Mouse (Mus musculus) kidney, embryonic 16.5 days (tissue): ENCODE results near the gene Nfs1. TPM values are rescaled to one million over a fixed set of nuclear protein-coding genes. Genes with fewer than 3 reads are reported as not detected.
A peak's percentile ranks its signal among the peaks of the same experiment; 100 is the strongest.

Experiments used
- ATAC-seq: fragments of 200-750 bp; cut with Nextera tagmentation; 2 replicates; pipeline ENCODE4 v1.8.0; 2017; ENCODE audit warnings: moderate TSS enrichment; ENCODE audit not compliant: low FRiP score, low TSS enrichment
- H3K27ac ChIP-seq: fragments of 300-500 bp; sonication (generic); 2 replicates; pipeline ENCODE4 v1.5.1; 2014; ENCODE audit warnings: low read length
- H3K27me3 ChIP-seq: fragments of 300-500 bp; sonication (generic); 2 replicates; pipeline ENCODE4 v1.6.1; 2014; ENCODE audit warnings: low read length, control low read depth, mixed read lengths; ENCODE audit not compliant: insufficient read depth
- H3K36me3 ChIP-seq: fragments of 300-500 bp; sonication (generic); 2 replicates; pipeline ENCODE4 v1.6.1; 2014; ENCODE audit warnings: low read length, control low read depth, mixed read lengths; ENCODE audit not compliant: insufficient read depth
- H3K4me1 ChIP-seq: fragments of 300-500 bp; sonication (generic); 2 replicates; pipeline ENCODE4 v1.6.1; 2014; ENCODE audit warnings: low read length, control low read depth, mixed read lengths; ENCODE audit not compliant: insufficient read depth
- H3K4me2 ChIP-seq: fragments of 300-500 bp; sonication (generic); replicated peaks from 2 replicates; pipeline ENCODE4 v1.6.1; 2014; ENCODE audit warnings: low read depth, low read length
- H3K4me3 ChIP-seq: fragments of 300-500 bp; sonication (generic); 2 replicates; pipeline ENCODE4 v1.5.1; 2014; ENCODE audit warnings: mild to moderate bottlenecking, low read length
- H3K9ac ChIP-seq: fragments of 300-500 bp; sonication (generic); replicated peaks from 2 replicates; pipeline ENCODE4 v1.6.1; 2014; ENCODE audit warnings: low read length
- H3K9me3 ChIP-seq: fragments of 300-500 bp; sonication (generic); 2 replicates; pipeline ENCODE4 v1.6.1; 2016; ENCODE audit warnings: low read length, control low read depth
- WGBS: fragments of 180-500 bp; shearing (Covaris S2); extraction: QIAGEN DNeasy Blood & Tissue Kit; methylation state at CpG from one replicate; pipeline ENCODE4 v1.1.7; 2014; 5-methylcytosine and 5-hydroxymethylcytosine counted together
- polyA plus RNA-seq: library from polyadenylated mRNA; unstranded; fragments of >200 nt; fragmentation: Nextera tagmentation; extraction: Ambion mirVana; gene quantifications from 2 replicates; pipeline ENCODE4 v1.2.1, GENCODE M21; 2015

Gene Nfs1
- polyA plus RNA-seq, 1 experiment from 2014 or later: 60.1 TPM

DNA sequence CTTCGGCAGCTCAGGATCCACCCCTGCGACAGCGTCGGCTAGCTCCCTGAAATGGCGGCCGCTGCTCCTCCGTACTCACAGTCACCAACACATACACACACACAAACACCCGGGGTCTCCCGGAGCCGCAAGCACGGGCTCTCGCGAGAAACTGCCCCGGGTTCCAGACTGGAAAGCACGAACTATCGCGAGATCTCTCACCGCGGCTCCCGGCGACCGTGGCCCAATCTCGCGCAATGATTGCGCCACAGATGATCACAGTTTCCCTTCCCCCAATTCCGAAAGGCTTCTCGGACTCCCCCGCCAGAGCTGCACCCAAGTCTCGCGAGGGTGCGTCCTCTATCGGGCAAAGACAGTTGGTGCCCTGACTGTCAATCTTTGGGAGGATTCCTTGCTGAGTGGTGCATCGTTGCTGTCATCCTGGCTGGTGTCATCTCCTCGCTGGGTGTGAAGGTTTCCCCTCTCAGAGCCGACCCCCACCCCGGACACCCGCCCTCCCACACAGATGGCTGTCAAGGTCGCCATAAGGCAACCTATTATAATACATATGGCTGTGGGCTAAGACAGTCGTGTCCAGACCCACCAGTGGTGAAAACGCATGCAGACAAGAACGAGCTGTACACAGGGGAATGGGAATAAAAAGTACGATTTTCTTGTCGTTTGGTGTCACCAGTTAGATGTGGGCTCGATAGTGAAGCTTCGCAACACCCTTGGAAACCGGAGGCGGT, 36.3 kb upstream of the Nfs1 start, which contains the start of gene Rbm39:
Gene Rbm39 (minus strand): TSS at position 145 of the 728 bp plus-strand sequence.
- WGBS: under 1% methylated on average over 47 of the region's 47 CpGs
- no peaks in the 10 kb centered on the region for H3K9me3 ChIP-seq
- H3K27ac ChIP-seq: peak within 1 kb of the TSS; percentile 97
- no peaks in the 10 kb centered on the region for H3K27me3 ChIP-seq
- peaks cover 11% of the 10 kb centered on the region for H3K36me3 ChIP-seq
- peak within 1 kb of the TSS; percentile 100 for H3K4me3 ChIP-seq
- H3K4me2 ChIP-seq: peak within 1 kb of the TSS; percentile 89
- H3K9ac ChIP-seq: peak within 1 kb of the TSS; percentile 100
- peak; percentile 99 for ATAC-seq
- peaks cover 21% of the 10 kb centered on the region for H3K4me1 ChIP-seq

DNA sequence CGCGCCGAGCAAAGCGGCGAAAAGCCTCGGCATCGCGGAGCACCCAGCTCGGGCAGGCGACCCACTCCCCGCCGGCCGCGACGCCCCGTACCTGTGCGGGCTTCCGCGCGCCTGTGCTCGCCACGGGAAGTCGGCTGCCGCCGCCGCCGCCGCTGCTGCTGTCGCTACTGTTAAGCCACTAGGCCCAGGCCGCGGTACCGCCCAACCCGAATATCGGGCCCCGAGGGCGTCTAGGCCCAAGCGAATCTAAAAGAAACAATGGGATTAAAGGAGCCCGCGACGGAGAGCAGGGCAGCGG, 35.8 kb upstream of the Nfs1 start:
- Histone ChIP-seq H3K9me3 (no peaks in the 10 kb centered on the region), H3K27me3 (no peaks in the 10 kb centered on the region), H3K9ac (peak overlapping the region; percentile 100), H3K36me3 (peaks cover 11% of the 10 kb centered on the region), H3K4me2 (no peak overlapping the region), H3K27ac (peak overlapping the region; percentile 97), H3K4me3 (peak overlapping the region; percentile 100), H3K4me1 (peaks cover 21% of the 10 kb centered on the region)
- WGBS: 0% methylated on average over 35 of the region's 41 CpGs
- no peak for ATAC-seq

DNA sequence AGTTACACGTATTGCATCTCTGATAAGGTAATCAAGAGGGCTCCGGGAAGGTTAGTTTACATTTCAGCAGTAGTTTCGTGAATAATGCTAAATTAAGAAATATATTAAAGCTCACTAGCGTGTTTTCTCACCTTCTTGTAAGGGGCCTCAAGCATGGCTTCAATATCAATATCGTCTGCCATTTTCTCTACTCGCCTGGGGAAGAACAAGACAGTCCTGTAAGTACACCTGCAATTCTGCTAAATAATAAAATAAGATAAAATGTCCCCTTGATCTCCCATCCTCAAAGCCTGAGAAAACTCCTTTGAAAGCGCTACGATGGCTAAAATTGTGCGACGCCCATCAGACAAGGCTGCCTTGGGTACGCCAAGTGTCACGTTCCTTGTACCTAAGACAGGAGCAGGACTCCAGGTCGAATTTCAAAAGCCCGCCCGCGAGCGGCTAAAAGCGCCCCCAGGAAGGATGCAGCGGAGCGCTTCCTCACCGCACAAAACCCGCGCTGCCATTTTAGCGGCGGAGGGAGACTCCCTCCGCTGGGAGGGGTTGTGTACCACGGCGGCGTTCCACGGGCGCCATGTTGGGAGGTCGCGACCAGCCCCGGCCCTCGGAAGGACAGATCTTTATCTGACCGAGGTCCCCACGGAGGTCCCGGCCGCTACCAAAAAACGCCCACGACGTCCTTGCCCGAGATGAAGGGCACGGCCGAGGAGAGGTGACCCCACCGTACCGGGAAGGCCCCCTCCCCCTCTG, 35.2 kb upstream of the Nfs1 start:
- peaks cover 13% of the 10 kb centered on the region for H3K36me3 ChIP-seq
- WGBS: under 1% methylated on average over 47 of the region's 47 CpGs
- peaks cover 21% of the 10 kb centered on the region for H3K4me1 ChIP-seq
- H3K4me3 ChIP-seq: peak overlapping the region; percentile 100
- H3K9ac ChIP-seq: peak overlapping the region; percentile 100
- no peaks in the 10 kb centered on the region for H3K27me3 ChIP-seq
- ATAC-seq: peak; percentile 66
- H3K4me2 ChIP-seq: peak overlapping the region; percentile 89
- peak overlapping the region; percentile 97 for H3K27ac ChIP-seq
- no peaks in the 10 kb centered on the region for H3K9me3 ChIP-seq

DNA sequence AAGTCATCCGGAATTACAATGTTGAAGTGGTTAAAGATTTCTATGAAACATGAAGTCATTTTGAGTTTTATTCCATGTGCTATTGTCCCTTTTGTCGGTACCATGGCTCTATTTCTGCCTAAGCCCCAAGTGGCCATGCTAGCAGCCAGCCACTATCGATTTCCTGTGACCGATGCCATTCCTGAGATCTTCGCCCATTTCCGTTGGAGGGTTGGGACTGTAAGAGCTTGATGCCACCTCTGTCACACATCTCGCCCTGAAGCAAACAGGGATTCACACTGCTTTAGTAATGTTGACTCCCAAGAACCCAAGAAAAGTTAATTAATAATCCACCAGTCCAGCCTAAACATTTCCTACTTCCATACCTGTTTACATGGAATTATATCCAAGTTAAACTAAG, 33.7 kb upstream of the Nfs1 start:
- Histone ChIP-seq H3K27me3 (no peaks in the 10 kb centered on the region), H3K4me1 (peaks cover 21% of the 10 kb centered on the region), H3K36me3 (peaks cover 19% of the 10 kb centered on the region), H3K9ac (peak overlapping the region; percentile 36; the same call in 1 of the 2 replicates), H3K9me3 (no peaks in the 10 kb centered on the region), H3K27ac (no peak overlapping the region), H3K4me3 (peak overlapping the region; percentile 32), H3K4me2 (peak overlapping the region; percentile 89)
- no peak for ATAC-seq
- 72% methylated on average over 7 of the region's 7 CpGs for WGBS

DNA sequence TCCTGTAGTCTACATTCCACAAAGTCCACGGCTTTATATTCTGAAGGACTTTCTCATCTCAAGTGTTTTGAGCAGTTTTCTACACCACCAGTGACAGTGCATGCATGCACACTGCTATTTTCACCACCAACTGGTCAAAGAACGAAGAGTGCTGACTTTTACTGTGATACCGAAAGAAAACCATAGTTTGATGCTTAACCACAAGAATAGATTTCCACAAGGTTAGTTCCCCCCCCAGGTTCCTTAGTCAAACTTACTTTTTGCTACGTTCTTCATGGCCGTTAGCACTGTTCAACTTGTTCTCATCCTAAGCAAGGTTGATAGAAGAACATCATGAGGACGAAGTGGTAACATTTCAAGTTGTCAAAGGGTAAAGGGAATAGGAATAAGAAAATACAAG, 33.1 kb upstream of the Nfs1 start:
- H3K4me3 ChIP-seq: peak overlapping the region; percentile 19; the same call in 1 of the 2 replicates
- peak overlapping the region; percentile 17; the same call in 1 of the 2 replicates for H3K4me2 ChIP-seq
- H3K9me3 ChIP-seq: no peaks in the 10 kb centered on the region
- H3K27ac ChIP-seq: no peak overlapping the region
- no peaks in the 10 kb centered on the region for H3K27me3 ChIP-seq
- H3K36me3 ChIP-seq: peaks cover 22% of the 10 kb centered on the region
- ATAC-seq: no peak
- H3K9ac ChIP-seq: no peak overlapping the region
- 75% methylated on average over 6 of the region's 6 CpGs for WGBS
- peaks cover 21% of the 10 kb centered on the region for H3K4me1 ChIP-seq

DNA sequence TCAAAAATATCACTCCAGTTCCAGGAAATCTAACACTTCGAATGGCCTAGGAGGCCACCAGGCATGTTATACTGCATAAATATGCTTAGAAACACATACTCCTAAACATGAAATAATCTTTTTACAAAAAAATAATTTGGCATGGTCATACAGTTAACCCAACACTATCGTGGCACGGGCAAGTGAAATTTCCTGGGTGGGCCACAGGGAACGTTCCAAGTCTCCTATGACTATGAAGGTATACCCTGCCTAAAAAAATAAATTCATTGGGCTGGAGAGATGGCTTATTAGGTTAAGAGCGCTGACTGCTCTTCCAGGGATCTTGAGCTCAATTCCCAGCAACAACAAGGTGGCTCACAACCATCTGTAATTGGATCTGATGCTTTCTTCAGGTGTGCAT, 22.6 kb upstream of the Nfs1 start:
- Histone ChIP-seq H3K9ac (no peak overlapping the region), H3K9me3 (no peaks in the 10 kb centered on the region), H3K4me3 (no peak overlapping the region), H3K27ac (no peak overlapping the region), H3K36me3 (peaks cover 63% of the 10 kb centered on the region), H3K27me3 (no peaks in the 10 kb centered on the region), H3K4me1 (no peaks in the 10 kb centered on the region), H3K4me2 (no peak overlapping the region)
- ATAC-seq: no peak
- WGBS: 92% methylated on average over 5 of the region's 5 CpGs

DNA sequence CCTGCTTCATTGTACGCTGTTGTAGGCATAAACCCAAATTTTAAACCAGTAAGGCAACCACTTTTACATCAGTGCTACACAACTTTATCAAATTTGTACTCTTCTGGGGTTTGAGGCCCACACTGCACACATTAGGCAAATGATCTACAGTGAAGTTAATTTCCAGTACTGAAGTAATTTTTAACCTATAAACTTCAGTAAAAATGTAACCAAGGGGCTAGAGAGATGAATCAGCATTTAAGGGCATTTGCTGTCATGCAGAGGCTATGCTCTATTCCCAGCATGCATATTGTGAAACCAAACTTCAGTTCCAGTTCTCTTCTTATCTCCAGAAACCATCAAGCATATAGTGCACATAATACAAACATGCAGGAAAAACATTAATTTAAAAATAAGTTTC, 21.5 kb upstream of the Nfs1 start:
- ATAC-seq: peak; percentile 12; the same call in 1 of the 2 replicates
- H3K4me2 ChIP-seq: no peak overlapping the region
- WGBS: 94% methylated on average over 1 of the region's 1 CpGs
- no peak overlapping the region for H3K9ac ChIP-seq
- H3K9me3 ChIP-seq: no peaks in the 10 kb centered on the region
- H3K27me3 ChIP-seq: no peaks in the 10 kb centered on the region
- H3K4me3 ChIP-seq: no peak overlapping the region
- peaks cover 63% of the 10 kb centered on the region for H3K36me3 ChIP-seq
- no peak overlapping the region for H3K27ac ChIP-seq
- H3K4me1 ChIP-seq: no peaks in the 10 kb centered on the region

DNA sequence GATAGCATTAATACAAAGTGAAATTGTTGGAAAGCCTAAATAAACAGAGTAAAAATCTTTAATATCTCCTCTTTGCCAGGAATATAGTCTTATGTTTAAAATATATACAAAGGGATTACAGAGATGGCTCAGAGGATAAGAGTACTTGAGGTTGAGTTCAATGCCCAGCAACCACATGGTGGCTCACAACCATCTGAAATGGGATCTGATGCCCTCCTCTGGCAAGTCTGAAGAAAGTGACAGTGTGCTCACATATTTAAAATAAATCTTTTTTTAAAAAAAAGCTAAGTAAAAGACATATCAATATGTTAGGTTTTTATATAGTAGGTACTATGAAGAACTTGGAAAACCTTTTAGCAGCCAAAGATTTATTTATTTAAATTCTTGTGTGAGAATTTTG, 7.6 kb upstream of the Nfs1 start:
- Histone ChIP-seq H3K9me3 (no peaks in the 10 kb centered on the region), H3K36me3 (peaks cover 53% of the 10 kb centered on the region), H3K4me3 (no peak overlapping the region), H3K27ac (no peak overlapping the region), H3K4me1 (no peaks in the 10 kb centered on the region), H3K27me3 (no peaks in the 10 kb centered on the region), H3K4me2 (no peak overlapping the region), H3K9ac (no peak overlapping the region)
- ATAC-seq: no peak

DNA sequence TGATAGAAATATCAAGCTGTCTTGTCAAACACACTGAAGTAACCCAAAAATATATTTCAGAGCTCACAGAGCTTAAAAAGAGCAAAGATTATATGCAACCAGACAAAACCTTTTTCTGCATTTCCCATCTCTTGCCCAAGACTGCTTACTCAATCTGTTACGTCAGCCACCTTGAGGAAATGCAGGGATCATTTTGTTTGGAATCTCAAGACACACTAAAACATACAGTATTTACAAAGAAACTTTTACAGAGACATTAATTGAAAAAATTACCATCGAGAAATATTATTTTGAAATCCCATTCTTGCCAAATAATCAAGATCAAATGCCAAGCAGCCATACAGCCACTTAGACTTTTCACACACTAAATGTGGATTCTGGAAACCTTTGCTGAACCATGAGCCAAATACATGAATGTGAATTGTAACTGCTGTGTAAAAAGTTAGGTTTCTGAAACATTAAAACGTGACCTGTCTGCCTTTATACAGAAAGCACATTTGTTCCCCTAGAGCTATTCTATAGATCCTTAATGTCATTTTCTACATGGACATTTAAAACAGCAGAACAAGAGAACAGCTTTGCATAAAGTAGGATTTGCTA, 3.4 kb upstream of the Nfs1 start:
- WGBS: 92% methylated on average over 3 of the region's 3 CpGs
- Histone ChIP-seq H3K27me3 (no peaks in the 10 kb centered on the region), H3K4me3 (no peak overlapping the region), H3K9ac (no peak overlapping the region), H3K36me3 (peaks cover 35% of the 10 kb centered on the region), H3K27ac (no peak overlapping the region), H3K9me3 (no peaks in the 10 kb centered on the region), H3K4me1 (0 out of 2 replicates have a peak, but pooled peaks cover 11% of the 10 kb centered on the region), H3K4me2 (no peak overlapping the region)
- no peak for ATAC-seq
